In genomic region chr16:50572557-50572956, GRCm38 (mm10) we compare ENCODE assay signal across 17 mouse cellular contexts. TPM values are rescaled to one million over a fixed set of nuclear protein-coding genes. Genes with fewer than 3 reads are reported as not detected.
A peak's percentile ranks its signal among the peaks of the same experiment; 100 is the strongest.
DNase-seq lines count a peak whose midpoint lies in the region; ATAC-seq and TF ChIP-seq lines count a peak whose summit lies in the region.
"Had no signal": no experiment of that assay in that cellular context is flagged by ENCODE, and none has a peak within 500 bp of the region (broad histone marks: within the 10 kb centered on the region; RNA-seq: fewer than 3 reads in every experiment).

No protein-coding gene starts in this region.

- H3K27ac ChIP-seq in limb, embryonic 13.5 days = no peak overlapping the region
- H3K27ac ChIP-seq: liver, embryonic 14.5 days had no signal

- no peaks in the 10 kb centered on the region for H3K36me3 ChIP-seq in limb, embryonic 13.5 days
- H3K36me3 ChIP-seq: G1E had no signal

- TF ChIP-seq CTCF in brain, embryonic 14.5 days (IDR thresholded peaks at IDR 0.05; ENCODE audit: borderline replicate concordance, extremely low read depth, insufficient read depth, insufficient read length) = no peak

- DNase-seq in frontal cortex, postnatal 14 days (ENCODE audit: low spot score in 2 of 2) = no peak
- peak; percentile 85 for DNase-seq in brain, embryonic 14.5 days (ENCODE audit: low read depth)
- DNase-seq in forelimb bud, embryonic 11.5 days (ENCODE audit: low read depth, low spot score) = peak; percentile 8
- DNase-seq in adrenal gland, postnatal 36 days = no peak
- DNase-seq in retina, embryonic 14.5 days (ENCODE audit: low spot score) = no peak
- DNase-seq in kidney, adult 11 months = no peak
- DNase-seq: kidney, postnatal 4 days; thymus, postnatal 25 days had no signal

- peaks cover 4% of the 10 kb centered on the region; the same call in 1 of the 2 replicates for H3K4me1 ChIP-seq in limb, embryonic 13.5 days

- H3K4me3 ChIP-seq in limb, embryonic 13.5 days = no peak overlapping the region
- H3K4me3 ChIP-seq: myocyte had no signal

- TF ChIP-seq POLR2A in brain, embryonic 14.5 days (IDR thresholded peaks at IDR 0.05; ENCODE audit: borderline replicate concordance, extremely low read depth, insufficient read depth, insufficient read length, poor library complexity, severe bottlenecking) = no peak

- peak overlapping the region; percentile 41 for H3K4me2 ChIP-seq in limb, embryonic 13.5 days (replicated peaks)

- WGBS in limb, embryonic 13.5 days = 47% methylated on average over 13 of the region's 13 CpGs

- H3K27me3 ChIP-seq in limb, embryonic 13.5 days = no peaks in the 10 kb centered on the region

- H3K9me3 ChIP-seq in limb, embryonic 13.5 days = no peaks in the 10 kb centered on the region
- H3K9me3 ChIP-seq: G1E had no signal

- peak; percentile 89 for ATAC-seq in frontal cortex, adult (ENCODE audit: low TSS enrichment)
- ATAC-seq in limb, embryonic 13.5 days (ENCODE audit: low FRiP score, low read depth) = peak; percentile 36; the same call in 1 of the 2 replicates
- ATAC-seq: intestine, embryonic 16.5 days had no signal

- H3K9ac ChIP-seq in limb, embryonic 13.5 days = no peak overlapping the region
- H3K9ac ChIP-seq: liver, embryonic 14.5 days had no signal

RNA-seq across cellular contexts. Expression of gene Ccdc54, which starts 18.4 kb away (rescaled TPM):
- polyA plus RNA-seq in brain, embryonic 14.5 days (2012; rRNA removed) = not detected in 2 replicates
- not detected in 2 replicates for polyA plus RNA-seq in limb, embryonic 13.5 days (2015; fragmentation: Nextera tagmentation; extraction: Ambion mirVana)
- not detected for total RNA-seq in adrenal gland, postnatal 36 days (2021)
- total RNA-seq: heart, adult 8-10 months; hematopoietic stem cell, adult 5-6 weeks; megakaryocyte-erythroid progenitor cell, adult 5-6 weeks had no signal
- polyA plus RNA-seq: G1E; intestine, embryonic 16.5 days; liver, embryonic 14.5 days; myocyte had no signal

Comparison
In these comparisons a context has a peak if more than half of its experiments do, and no peak if none do; other contexts are left out.
1. DNase-seq: peak in brain, embryonic 14.5 days (single experiment) and forelimb bud, embryonic 11.5 days (single experiment); none in frontal cortex, postnatal 14 days (0 of 2), adrenal gland, postnatal 36 days (0 of 2), retina, embryonic 14.5 days (single experiment) and kidney, adult 11 months (single experiment).